Mouse (Mus musculus) embryonic fibroblast, embryonic 13.5 days (primary cell): ENCODE data around the gene Il12a.

Experiments
- CTCF ChIP-seq: IDR thresholded peaks from 2 replicates; pipeline ENCODE4 v1.5.1; 2011; ENCODE audit warnings: mild to moderate bottlenecking, control low read depth, low read length, moderate library complexity, borderline replicate concordance; ENCODE audit not compliant: insufficient read depth
- POLR2A ChIP-seq: IDR thresholded peaks from 2 replicates; pipeline ENCODE4 v1.6.1; 2011; ENCODE audit warnings: low read depth, mild to moderate bottlenecking, control low read depth, low read length, moderate library complexity

- no peak for TF ChIP-seq CTCF
- TF ChIP-seq POLR2A = no peak
Observed at GRCm38 (mm10) chr3:68696495-68697200, 6.2 kb downstream of the Il12a start.
